Mouse (Mus musculus): ENCODE measurements around the gene Gm28051.

DNA sequence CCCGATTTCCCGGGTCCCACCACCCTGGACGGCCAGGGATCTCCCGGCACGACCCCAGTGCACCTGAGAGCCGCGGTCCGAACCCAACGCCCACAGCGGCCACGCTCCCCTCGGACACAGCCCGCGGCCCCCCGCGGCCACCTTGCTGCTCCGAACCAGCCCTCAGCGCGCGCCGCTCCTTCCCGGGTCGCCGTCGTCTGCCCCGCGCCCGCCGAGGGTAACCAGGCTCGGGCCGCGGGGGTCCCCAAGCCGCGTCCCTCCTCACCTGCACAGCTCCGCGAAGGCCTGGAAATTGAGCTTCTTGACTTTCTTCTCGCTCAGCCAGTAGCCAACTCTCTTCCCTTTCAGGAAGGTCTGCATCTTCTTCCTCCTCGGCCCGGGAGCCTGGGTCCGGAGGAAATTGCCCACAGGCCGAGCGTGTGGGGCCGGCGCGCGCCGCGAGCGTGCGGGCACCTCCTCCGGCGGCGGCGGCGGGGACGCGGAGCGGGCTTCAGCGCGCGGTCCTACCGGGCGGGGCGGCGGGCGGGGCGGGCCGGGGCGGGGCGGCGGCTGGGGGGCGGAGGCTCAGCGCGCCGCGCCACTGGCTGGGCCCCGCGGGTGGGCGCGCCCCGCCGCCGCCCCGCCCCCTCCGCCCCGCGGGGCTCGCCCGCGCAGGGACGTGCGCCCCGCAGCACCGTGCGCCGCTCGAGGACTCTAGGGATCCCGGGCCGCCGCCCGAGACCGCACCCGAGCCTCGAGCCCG, 52.9 kb downstream of the Gm28051 start, which contains the start of gene Itpk1:
- TF ChIP-seq CTCF (IDR thresholded peaks at IDR 0.05; ENCODE audit: extremely low read depth, insufficient read depth, low read length) = no peak
- peak; percentile 6; the same call in 1 of the 2 replicates for TF ChIP-seq POLR2A (IDR thresholded peaks at IDR 0.05; ENCODE audit: extremely low read depth, insufficient read depth, low read length)

All from cortical plate, adult 2 months (tissue).